Mouse (Mus musculus): ENCODE measurements around the gene Traip. TPM values are rescaled to one million over a fixed set of nuclear protein-coding genes. Genes with fewer than 3 reads are reported as not detected.

Gene Traip
- polyA plus RNA-seq, 1 experiment from 2014 or later: 17.3 TPM

GRCm38 (mm10) chr9:107987950-107988349, 38.0 kb downstream of the Traip start:
- no peaks in the 10 kb centered on the region for H3K27me3 ChIP-seq
- peaks cover 19% of the 10 kb centered on the region for H3K36me3 ChIP-seq
- no peak overlapping the region for H3K4me3 ChIP-seq (replicated peaks)
- peaks cover 56% of the 10 kb centered on the region for H3K4me1 ChIP-seq (replicated peaks)
- H3K4me2 ChIP-seq: no peak overlapping the region
- no peak overlapping the region for H3K27ac ChIP-seq
- no peak for DNase-seq
- 69% methylated on average over 3 of the region's 3 CpGs for WGBS (ENCODE audit: insufficient replicate concordance)
- no peaks in the 10 kb centered on the region for H3K9me3 ChIP-seq (replicated peaks)
- ATAC-seq (ENCODE audit: low read depth): no peak
- H3K9ac ChIP-seq: no peak overlapping the region

GRCm38 (mm10) chr9:107992197-107992596, 42.3 kb downstream of the Traip start, which contains the start of gene Cdhr4:
Gene Cdhr4 (plus strand): TSS chr9:107992497.
- WGBS (ENCODE audit: insufficient replicate concordance): 80% methylated on average over 2 of the region's 2 CpGs
- Histone ChIP-seq H3K27me3 (no peaks in the 10 kb centered on the region), H3K9me3 (replicated peaks) (no peaks in the 10 kb centered on the region), H3K4me3 (replicated peaks) (no peak within 1 kb of the TSS), H3K36me3 (no peaks in the 10 kb centered on the region), H3K9ac (no peak within 1 kb of the TSS), H3K4me1 (replicated peaks) (peaks cover 24% of the 10 kb centered on the region), H3K4me2 (no peak within 1 kb of the TSS), H3K27ac (no peak within 1 kb of the TSS)
- ATAC-seq (ENCODE audit: low read depth) (no peak), DNase-seq (no peak)

DNA sequence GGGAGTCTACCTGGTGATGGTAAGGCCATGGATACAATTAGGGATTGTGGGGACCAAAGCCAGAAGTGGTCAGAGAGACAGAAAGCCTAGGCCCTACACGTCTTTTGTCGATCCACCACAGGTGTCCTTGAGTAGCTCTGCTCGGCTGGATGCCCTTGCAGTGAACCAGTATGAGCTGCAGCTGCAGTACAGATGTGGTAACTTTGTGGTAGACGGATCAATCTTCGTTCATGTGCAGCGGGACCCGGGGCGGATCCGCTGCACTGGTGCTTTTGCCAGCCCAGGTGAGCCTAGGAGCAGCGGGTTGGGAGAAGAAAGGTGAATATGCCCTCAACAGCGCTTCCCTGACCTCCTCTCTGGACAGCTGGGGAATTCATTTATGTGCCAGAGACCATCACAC, 43.1 kb downstream of the Traip start:
- Histone ChIP-seq H3K27ac (no peak overlapping the region), H3K36me3 (no peaks in the 10 kb centered on the region), H3K27me3 (no peaks in the 10 kb centered on the region), H3K4me3 (replicated peaks) (no peak overlapping the region), H3K9ac (no peak overlapping the region), H3K4me2 (no peak overlapping the region), H3K9me3 (replicated peaks) (no peaks in the 10 kb centered on the region), H3K4me1 (replicated peaks) (peaks cover 17% of the 10 kb centered on the region)
- DNase-seq (no peak), ATAC-seq (ENCODE audit: low read depth) (no peak)
- WGBS (ENCODE audit: insufficient replicate concordance): 82% methylated on average over 11 of the region's 11 CpGs

- Histone ChIP-seq H3K4me3 (replicated peaks) (no peak overlapping the region), H3K36me3 (no peaks in the 10 kb centered on the region), H3K4me1 (replicated peaks) (peaks cover 16% of the 10 kb centered on the region), H3K9me3 (replicated peaks) (no peaks in the 10 kb centered on the region), H3K4me2 (no peak overlapping the region), H3K27ac (0 out of 2 replicates have a peak overlapping the region, but pooled peaks have one; percentile 15), H3K27me3 (0 out of 2 replicates have a peak, but pooled peaks cover 4% of the 10 kb centered on the region), H3K9ac (no peak overlapping the region)
- WGBS (ENCODE audit: insufficient replicate concordance): 19% methylated on average over 2 of the region's 2 CpGs
- no peak for ATAC-seq (ENCODE audit: low read depth)
- DNase-seq: no peak
These were observed 44.5 kb downstream of the Traip start for GRCm38 (mm10) chr9:107994464-107994863.

GRCm38 (mm10) chr9:107995513-107995912, 45.6 kb downstream of the Traip start:
- 88% methylated on average over 21 of the region's 21 CpGs for WGBS (ENCODE audit: insufficient replicate concordance)
- H3K4me1 ChIP-seq (replicated peaks): peaks cover 6% of the 10 kb centered on the region; the same call in 1 of the 2 replicates
- no peak for DNase-seq
- H3K4me2 ChIP-seq: no peak overlapping the region
- H3K27ac ChIP-seq: no peak overlapping the region
- no peak overlapping the region for H3K4me3 ChIP-seq (replicated peaks)
- ATAC-seq (ENCODE audit: low read depth): no peak
- H3K27me3 ChIP-seq: 0 out of 2 replicates have a peak, but pooled peaks cover 4% of the 10 kb centered on the region
- no peaks in the 10 kb centered on the region for H3K36me3 ChIP-seq
- no peak overlapping the region for H3K9ac ChIP-seq
- no peaks in the 10 kb centered on the region for H3K9me3 ChIP-seq (replicated peaks)

DNA sequence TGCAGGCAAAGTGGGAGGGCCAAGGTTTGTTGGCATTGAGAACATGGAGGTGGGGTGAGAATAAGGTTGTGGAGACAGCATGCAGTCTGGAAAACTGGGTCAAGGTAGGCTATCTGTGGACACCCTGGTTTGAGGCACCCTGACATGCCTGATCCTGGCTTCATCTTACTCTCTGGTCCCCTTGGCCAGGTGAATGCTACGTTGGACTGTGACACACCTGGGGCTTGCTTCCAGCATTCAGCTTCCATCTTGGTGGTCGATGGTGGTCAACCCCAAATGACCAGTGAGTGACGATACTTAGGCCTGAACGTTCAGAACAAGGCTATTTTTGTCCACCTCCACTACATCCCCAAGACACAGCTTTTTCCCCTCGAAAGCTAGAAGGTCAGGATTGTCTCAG, 46.1 kb downstream of the Traip start, which contains the start of gene Gm20662:
Gene Gm20662, plus strand, starts transcription at position 301 of the 400 bp plus-strand sequence.
- DNase-seq (no peak), ATAC-seq (ENCODE audit: low read depth) (no peak)
- no peak within 1 kb of the TSS for H3K27ac ChIP-seq
- no peaks in the 10 kb centered on the region for H3K9me3 ChIP-seq (replicated peaks)
- no peak within 1 kb of the TSS for H3K9ac ChIP-seq
- no peak within 1 kb of the TSS for H3K4me2 ChIP-seq
- WGBS (ENCODE audit: insufficient replicate concordance): 77% methylated on average over 5 of the region's 5 CpGs
- H3K4me3 ChIP-seq (replicated peaks): no peak within 1 kb of the TSS
- H3K4me1 ChIP-seq (replicated peaks): peaks cover 9% of the 10 kb centered on the region
- H3K36me3 ChIP-seq: no peaks in the 10 kb centered on the region
- H3K27me3 ChIP-seq: 0 out of 2 replicates have a peak, but pooled peaks cover 4% of the 10 kb centered on the region

GRCm38 (mm10) chr9:108001922-108002770, 52.2 kb downstream of the Traip start, which contains the start of gene Ip6k1:
Gene Ip6k1 (plus strand): TSS chr9:108002501.
- Histone ChIP-seq H3K27ac (peak within 1 kb of the TSS; percentile 97), H3K36me3 (peaks cover 8% of the 10 kb centered on the region; the same call in 1 of the 2 replicates), H3K4me3 (replicated peaks) (peak within 1 kb of the TSS; percentile 95), H3K9ac (peak within 1 kb of the TSS; percentile 99), H3K27me3 (0 out of 2 replicates have a peak, but pooled peaks cover 4% of the 10 kb centered on the region), H3K9me3 (replicated peaks) (no peaks in the 10 kb centered on the region), H3K4me2 (peak within 1 kb of the TSS; percentile 89), H3K4me1 (replicated peaks) (peaks cover 44% of the 10 kb centered on the region)
- ATAC-seq (ENCODE audit: low read depth) (peak; percentile 96), DNase-seq (peak; percentile 100)
- WGBS (ENCODE audit: insufficient replicate concordance): under 1% methylated on average over 51 of the region's 51 CpGs

GRCm38 (mm10) chr9:108002778-108003530, 53.0 kb downstream of the Traip start:
- Histone ChIP-seq H3K9me3 (replicated peaks) (no peaks in the 10 kb centered on the region), H3K36me3 (peaks cover 12% of the 10 kb centered on the region; the same call in 1 of the 2 replicates), H3K27ac (peak overlapping the region; percentile 97), H3K4me3 (replicated peaks) (peak overlapping the region; percentile 95), H3K9ac (peak overlapping the region; percentile 99), H3K27me3 (0 out of 2 replicates have a peak, but pooled peaks cover 4% of the 10 kb centered on the region), H3K4me2 (peak overlapping the region; percentile 86), H3K4me1 (replicated peaks) (peaks cover 51% of the 10 kb centered on the region)
- DNase-seq: no peak
- whole genome bisulfite sequencing (ENCODE audit: insufficient replicate concordance): 0% methylated on average over 50 of the region's 50 CpGs
- peak; percentile 53 for ATAC-seq (ENCODE audit: low read depth)

GRCm38 (mm10) chr9:108003531-108003890, 53.6 kb downstream of the Traip start:
- H3K4me2 ChIP-seq: peak overlapping the region; percentile 86
- peak overlapping the region; percentile 95 for H3K4me3 ChIP-seq (replicated peaks)
- H3K4me1 ChIP-seq (replicated peaks): peaks cover 57% of the 10 kb centered on the region
- peak overlapping the region; percentile 97 for H3K27ac ChIP-seq
- H3K27me3 ChIP-seq: 0 out of 2 replicates have a peak, but pooled peaks cover 4% of the 10 kb centered on the region
- ATAC-seq (ENCODE audit: low read depth) (no peak), DNase-seq (peak; percentile 11)
- peak overlapping the region; percentile 99 for H3K9ac ChIP-seq
- no peaks in the 10 kb centered on the region for H3K9me3 ChIP-seq (replicated peaks)
- 26% methylated on average over 8 of the region's 8 CpGs for WGBS (ENCODE audit: insufficient replicate concordance)
- H3K36me3 ChIP-seq: peaks cover 17% of the 10 kb centered on the region; the same call in 1 of the 2 replicates

GRCm38 (mm10) chr9:108008041-108008440, 58.1 kb downstream of the Traip start:
- Histone ChIP-seq H3K36me3 (peaks cover 31% of the 10 kb centered on the region), H3K4me1 (replicated peaks) (peaks cover 61% of the 10 kb centered on the region), H3K27ac (0 out of 2 replicates have a peak overlapping the region, but pooled peaks have one; percentile 2), H3K4me2 (no peak overlapping the region), H3K4me3 (replicated peaks) (no peak overlapping the region), H3K9me3 (replicated peaks) (no peaks in the 10 kb centered on the region), H3K9ac (no peak overlapping the region), H3K27me3 (no peaks in the 10 kb centered on the region)
- WGBS (ENCODE audit: insufficient replicate concordance): 77% methylated on average over 5 of the region's 5 CpGs
- ATAC-seq (ENCODE audit: low read depth) (no peak), DNase-seq (no peak)

DNA sequence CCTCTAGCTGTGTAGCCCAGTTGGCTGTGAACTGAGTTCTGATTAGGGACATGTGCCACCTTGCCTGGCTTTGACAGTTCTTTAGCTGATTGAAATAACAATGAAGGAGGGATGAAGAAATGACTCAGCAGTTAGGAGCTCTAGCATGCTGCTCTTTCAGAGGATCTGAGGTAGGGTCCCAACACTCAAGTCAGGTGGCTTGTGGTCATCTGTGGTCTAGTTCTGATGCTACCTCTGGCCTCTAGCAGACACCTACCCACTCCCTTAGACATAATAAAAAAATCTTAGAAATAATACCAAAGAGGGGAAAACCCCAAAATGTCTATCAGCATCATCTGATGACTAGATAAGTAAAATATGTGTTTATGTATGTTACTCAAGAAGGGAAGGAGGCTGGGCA, 60.4 kb downstream of the Traip start:
- Histone ChIP-seq H3K27me3 (no peaks in the 10 kb centered on the region), H3K4me2 (no peak overlapping the region), H3K9me3 (replicated peaks) (no peaks in the 10 kb centered on the region), H3K4me3 (replicated peaks) (no peak overlapping the region), H3K36me3 (peaks cover 38% of the 10 kb centered on the region), H3K9ac (no peak overlapping the region), H3K4me1 (replicated peaks) (peaks cover 40% of the 10 kb centered on the region), H3K27ac (no peak overlapping the region)
- DNase-seq (no peak), ATAC-seq (ENCODE audit: low read depth) (no peak)
